10 mouse cellular contexts compared by ENCODE assay signal in the genomic region with DNA sequence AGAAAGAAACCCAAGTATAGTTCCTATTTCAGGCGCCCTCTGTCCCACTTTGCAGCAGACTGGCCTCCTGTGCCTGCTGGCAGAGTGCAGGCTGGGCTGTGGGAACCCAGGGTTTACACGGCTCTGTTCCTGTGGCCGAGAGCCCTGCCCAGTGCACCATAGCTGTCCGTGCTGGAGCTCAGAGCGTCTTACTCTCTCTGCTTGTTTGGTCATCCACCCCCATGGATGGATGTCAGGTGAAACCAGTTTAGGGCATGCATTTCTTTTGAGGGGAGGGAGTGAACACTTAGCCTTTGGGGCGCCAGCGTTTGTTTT.
DNase-seq lines count a peak whose midpoint lies in the region; ATAC-seq and TF ChIP-seq lines count a peak whose summit lies in the region.
"Had no signal": no experiment of that assay in that cellular context is flagged by ENCODE, and none has a peak within 500 bp of the region (broad histone marks: within the 10 kb centered on the region; RNA-seq: fewer than 3 reads in every experiment).

No protein-coding gene starts in this region.

- H3K4me3 ChIP-seq in kidney, embryonic 16.5 days (ENCODE audit: low read length), result no peak overlapping the region
- no peak overlapping the region for H3K4me3 ChIP-seq in forebrain, postnatal 0 days (ENCODE audit: low read depth, low read length)
- H3K4me3 ChIP-seq in midbrain, embryonic 16.5 days (ENCODE audit: low read depth, low read length), result no peak overlapping the region
- H3K4me3 ChIP-seq: embryonic facial prominence, embryonic 12.5 days; liver, embryonic 15.5 days had no signal

- no peak for DNase-seq in kidney, postnatal 10 days
- DNase-seq in adipocyte (ENCODE audit: low spot score), result peak; percentile 84
- no peak for DNase-seq in forebrain, postnatal 0 days
- no peak for DNase-seq in adrenal gland, postnatal 14 days
- DNase-seq in left cerebral cortex, adult 11 months (ENCODE audit: low spot score), result no peak

- ATAC-seq in kidney, embryonic 16.5 days (ENCODE audit: low FRiP score, low TSS enrichment), result peak; percentile 70
- ATAC-seq in forebrain, postnatal 0 days, result peak; percentile 61
- peak; percentile 46; the same call in 1 of the 2 replicates for ATAC-seq in midbrain, embryonic 16.5 days

- H3K4me2 ChIP-seq in kidney, embryonic 16.5 days (replicated peaks; ENCODE audit: low read depth, low read length), result peak overlapping the region; percentile 24
- no peak overlapping the region for H3K4me2 ChIP-seq in forebrain, postnatal 0 days (ENCODE audit: low read depth)
- no peak overlapping the region for H3K4me2 ChIP-seq in midbrain, embryonic 16.5 days (ENCODE audit: low read length)
- H3K4me2 ChIP-seq: embryonic facial prominence, embryonic 12.5 days; liver, embryonic 15.5 days had no signal

- 67% methylated on average over 7 of the region's 7 CpGs for WGBS in kidney, embryonic 16.5 days
- WGBS in forebrain, postnatal 0 days, result 50% methylated on average over 7 of the region's 7 CpGs
- WGBS in midbrain, embryonic 16.5 days, result 72% methylated on average over 7 of the region's 7 CpGs

- H3K9ac ChIP-seq in kidney, embryonic 16.5 days (replicated peaks; ENCODE audit: low read length), result no peak overlapping the region
- H3K9ac ChIP-seq in forebrain, postnatal 0 days, result no peak overlapping the region
- no peak overlapping the region for H3K9ac ChIP-seq in midbrain, embryonic 16.5 days (ENCODE audit: low read depth, low read length)
- H3K9ac ChIP-seq: embryonic facial prominence, embryonic 12.5 days; liver, embryonic 15.5 days had no signal

- TF ChIP-seq CTCF in forebrain, postnatal 0 days (IDR thresholded peaks at IDR 0.05; ENCODE audit: low read depth), result no peak

- H3K27me3 ChIP-seq in kidney, embryonic 16.5 days (ENCODE audit: insufficient read depth, low read length), result no peaks in the 10 kb centered on the region
- no peaks in the 10 kb centered on the region for H3K27me3 ChIP-seq in forebrain, postnatal 0 days (ENCODE audit: insufficient read depth, low read length)
- H3K27me3 ChIP-seq in midbrain, embryonic 16.5 days (ENCODE audit: control insufficient read depth, insufficient read depth, low read depth, low read length), result no peaks in the 10 kb centered on the region
- H3K27me3 ChIP-seq: embryonic facial prominence, embryonic 12.5 days; liver, embryonic 15.5 days had no signal

- peak overlapping the region; percentile 87 for H3K27ac ChIP-seq in kidney, embryonic 16.5 days (ENCODE audit: low read length)
- H3K27ac ChIP-seq in forebrain, postnatal 0 days (ENCODE audit: low read depth, low read length), result peak overlapping the region; percentile 58
- H3K27ac ChIP-seq in midbrain, embryonic 16.5 days (ENCODE audit: low read length), result peak overlapping the region; percentile 63
- H3K27ac ChIP-seq: embryonic facial prominence, embryonic 12.5 days; liver, embryonic 15.5 days had no signal

- peaks cover 11% of the 10 kb centered on the region; the same call in 1 of the 2 replicates for H3K36me3 ChIP-seq in kidney, embryonic 16.5 days (ENCODE audit: insufficient read depth, low read length)
- H3K36me3 ChIP-seq in forebrain, postnatal 0 days (ENCODE audit: insufficient read depth), result peaks cover 11% of the 10 kb centered on the region
- no peaks in the 10 kb centered on the region; the same call in 1 of the 2 replicates for H3K36me3 ChIP-seq in midbrain, embryonic 16.5 days (ENCODE audit: control insufficient read depth, insufficient read depth, low read length)

- H3K9me3 ChIP-seq in kidney, embryonic 16.5 days (ENCODE audit: low read length), result no peaks in the 10 kb centered on the region
- no peaks in the 10 kb centered on the region for H3K9me3 ChIP-seq in forebrain, postnatal 0 days (ENCODE audit: low read length)
- no peaks in the 10 kb centered on the region for H3K9me3 ChIP-seq in midbrain, embryonic 16.5 days (replicated peaks; ENCODE audit: control insufficient read depth, low read length, poor library complexity, severe bottlenecking)
- H3K9me3 ChIP-seq: embryonic facial prominence, embryonic 12.5 days; G1E; liver, embryonic 15.5 days had no signal

- H3K4me1 ChIP-seq in kidney, embryonic 16.5 days (ENCODE audit: insufficient read depth, low read length), result peaks cover 30% of the 10 kb centered on the region
- H3K4me1 ChIP-seq in forebrain, postnatal 0 days (ENCODE audit: insufficient read depth), result peaks cover 10% of the 10 kb centered on the region
- peaks cover 27% of the 10 kb centered on the region for H3K4me1 ChIP-seq in midbrain, embryonic 16.5 days (ENCODE audit: control insufficient read depth, insufficient read depth, low read length)
- H3K4me1 ChIP-seq: embryonic facial prominence, embryonic 12.5 days had no signal
